In the genomic region with DNA sequence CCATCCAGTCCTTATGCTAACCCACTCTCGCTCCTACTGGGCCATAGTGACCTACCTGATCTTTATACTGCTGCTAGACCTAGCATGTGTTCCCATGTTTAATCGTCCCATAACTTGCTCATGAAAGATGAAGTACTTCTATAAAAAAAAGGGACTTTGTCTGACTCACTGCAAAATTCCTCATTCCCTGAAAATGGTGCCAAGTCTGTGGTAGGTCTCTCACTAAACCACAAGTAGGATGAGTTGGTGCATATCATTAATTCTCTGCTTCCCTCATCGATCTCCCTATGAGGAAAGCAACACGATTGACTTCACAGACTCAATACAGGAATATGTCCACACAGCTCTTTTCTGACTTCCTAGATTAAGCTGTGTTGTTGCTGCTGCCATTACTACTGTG, we compare ENCODE assay signal across 26 mouse cellular contexts. TPM values are rescaled to one million over a fixed set of nuclear protein-coding genes. Genes with fewer than 3 reads are reported as not detected.
DNase-seq lines count a peak whose midpoint lies in the region; ATAC-seq and TF ChIP-seq lines count a peak whose summit lies in the region.
"Had no signal": no experiment of that assay in that cellular context is flagged by ENCODE, and none has a peak within 500 bp of the region (broad histone marks: within the 10 kb centered on the region; RNA-seq: fewer than 3 reads in every experiment).

No protein-coding gene starts in this region.

- POLR2A ChIA-PET in Patski (lab: Charles Lee): interaction anchor here (1.0 kb wide), 1 partner anchor 54 kb away, joined by 3 read pairs; no protein-coding TSS in a partner anchor

- CTCF ChIA-PET in Patski (lab: Charles Lee): no interaction called here

- no peak overlapping the region for H3K4me3 ChIP-seq in lung, adult 2 months (replicated peaks; ENCODE audit: extremely low read depth, low read depth, low read length)
- H3K4me3 ChIP-seq in forebrain, embryonic 15.5 days: no peak overlapping the region
- H3K4me3 ChIP-seq: embryonic facial prominence, embryonic 13.5 days; embryonic facial prominence, embryonic 15.5 days; erythroblast, embryonic 14.5 days; forebrain, embryonic 10.5 days; forebrain, embryonic 12.5 days had no signal

- peak; percentile 95 for DNase-seq in 3T3-L1 (ENCODE audit: low read depth, low spot score)
- peak; percentile 75 for DNase-seq in Muller cell, postnatal 12 days (ENCODE audit: inconsistent ontology term)
- peak; percentile 24 for DNase-seq in Patski (ENCODE audit: low read depth, low spot score)
- DNase-seq in fibroblast of lung, adult 2 months (ENCODE audit: low read depth): peak; percentile 40
- no peak for DNase-seq in lung, adult 2 months
- DNase-seq in left cerebral cortex, adult 9 months (ENCODE audit: low spot score in 2 of 2): no peak
- DNase-seq: adrenal gland, postnatal 10 days; adrenal gland, postnatal 25 days; cerebellum, adult 11 months; cerebellum, adult 18-20 months; cerebellum, adult 8-10 months; cerebellum, adult 9-11 months; cerebellum, postnatal 14 days; cerebellum, postnatal 36 days; embryo, embryonic 11 days had no signal

- ATAC-seq in Patski: no peak
- ATAC-seq in erythroid progenitor cell, adult 5-6 weeks (replicated peaks; ENCODE audit: low FRiP score, poor library complexity, severe bottlenecking): no peak
- ATAC-seq in forebrain, embryonic 15.5 days (replicated peaks): no peak
- ATAC-seq: CD4-positive, CD25-positive, alpha-beta regulatory T cell, adult 4 months; forebrain, embryonic 14.5 days had no signal

- no peaks in the 10 kb centered on the region for H3K27me3 ChIP-seq in Patski
- H3K27me3 ChIP-seq in forebrain, embryonic 15.5 days: no peaks in the 10 kb centered on the region
- H3K27me3 ChIP-seq: CH12.LX; embryonic facial prominence, embryonic 13.5 days; embryonic facial prominence, embryonic 15.5 days; forebrain, embryonic 12.5 days had no signal

- in situ Hi-C loops in Patski (cut with MboI; ENCODE audit: low pct_unique_long_range_greater_than_20kb): no loop called here

- no peak for TF ChIP-seq CTCF in Patski (IDR thresholded peaks at IDR 0.05)
- no peak for TF ChIP-seq CTCF in lung, adult 2 months (IDR thresholded peaks at IDR 0.05; ENCODE audit: insufficient read depth, low read length)

- WGBS in lung, adult 2 months: 84% methylated on average over 4 of the region's 4 CpGs
- 91% methylated on average over 4 of the region's 4 CpGs for WGBS in forebrain, embryonic 15.5 days

- no peak overlapping the region for H3K4me2 ChIP-seq in forebrain, embryonic 15.5 days (replicated peaks)
- H3K4me2 ChIP-seq: embryonic facial prominence, embryonic 13.5 days; embryonic facial prominence, embryonic 15.5 days; forebrain, embryonic 12.5 days had no signal

- no peaks in the 10 kb centered on the region for H3K4me1 ChIP-seq in lung, adult 2 months (ENCODE audit: control insufficient read depth, insufficient read depth, low read length)
- no peaks in the 10 kb centered on the region for H3K4me1 ChIP-seq in forebrain, embryonic 15.5 days
- H3K4me1 ChIP-seq: embryonic facial prominence, embryonic 15.5 days had no signal

- H3K9me3 ChIP-seq in forebrain, embryonic 15.5 days: no peaks in the 10 kb centered on the region
- H3K9me3 ChIP-seq: embryonic facial prominence, embryonic 13.5 days; embryonic facial prominence, embryonic 15.5 days; forebrain, embryonic 10.5 days; forebrain, embryonic 12.5 days; G1E had no signal

- H3K36me3 ChIP-seq in forebrain, embryonic 15.5 days: no peaks in the 10 kb centered on the region
- H3K36me3 ChIP-seq: embryonic facial prominence, embryonic 13.5 days; embryonic facial prominence, embryonic 15.5 days; forebrain, embryonic 10.5 days; forebrain, embryonic 12.5 days had no signal

- TF ChIP-seq POLR2A in lung, adult 2 months (IDR thresholded peaks at IDR 0.05; ENCODE audit: borderline replicate concordance, extremely low read depth, low read depth, low read length): no peak

- H3K9ac ChIP-seq in forebrain, embryonic 15.5 days (replicated peaks): no peak overlapping the region
- H3K9ac ChIP-seq: embryonic facial prominence, embryonic 13.5 days; embryonic facial prominence, embryonic 15.5 days; forebrain, embryonic 12.5 days had no signal

- H3K27ac ChIP-seq in forebrain, embryonic 15.5 days (replicated peaks): no peak overlapping the region
- H3K27ac ChIP-seq: embryonic facial prominence, embryonic 13.5 days; embryonic facial prominence, embryonic 15.5 days; forebrain, embryonic 10.5 days; forebrain, embryonic 12.5 days had no signal

RNA-seq across cellular contexts. Expression of a gene that starts 46.9 kb away (rescaled TPM):
- polyA plus RNA-seq in Patski (2021): 8.6 TPM
- 8.6 and 12.4 TPM in 2 replicates for polyA plus RNA-seq in lung, adult 2 months (2012; rRNA removed)
- 7.1 and 10.8 TPM in 2 replicates for total RNA-seq in erythroid progenitor cell, adult 5-6 weeks (2015; ENCODE audit: low replicate concordance)
- 2.2 and 3.8 TPM in 2 replicates for total RNA-seq in erythroid progenitor cell, adult 5-6 weeks (2017; ENCODE audit: low replicate concordance)
- polyA plus RNA-seq in forebrain, embryonic 15.5 days (2015; fragmentation: Nextera tagmentation; extraction: Ambion mirVana): 24.7 and 25.7 TPM in 2 replicates

RNA-seq across cellular contexts. Expression of a gene that starts 50.6 kb away (rescaled TPM):
- 96.7 TPM for polyA plus RNA-seq in Patski (2021)
- polyA plus RNA-seq in lung, adult 2 months (2012; rRNA removed): 16.1 and 25.3 TPM in 2 replicates
- 84.3 and 103 TPM in 2 replicates for total RNA-seq in erythroid progenitor cell, adult 5-6 weeks (2015; ENCODE audit: low replicate concordance)
- total RNA-seq in erythroid progenitor cell, adult 5-6 weeks (2017; ENCODE audit: low replicate concordance): 97.7 and 122 TPM in 2 replicates
- 90.4 and 95.6 TPM in 2 replicates for polyA plus RNA-seq in forebrain, embryonic 15.5 days (2015; fragmentation: Nextera tagmentation; extraction: Ambion mirVana)

Comparison
In these comparisons a context has a peak if more than half of its experiments do, and no peak if none do; other contexts are left out.
1. DNase-seq: peak in 3T3-L1 (single experiment), Muller cell, postnatal 12 days (single experiment), Patski (single experiment) and fibroblast of lung, adult 2 months (single experiment); none in lung, adult 2 months (single experiment) and left cerebral cortex, adult 9 months (0 of 2).